Mouse (Mus musculus): Measurements from ENCODE around the gene Plb1.

Plb1 gene

GRCm38 (mm10) chr5:32392281-32392680 is 159.8 kb downstream of the Plb1 start:
- DNase-seq (ENCODE audit: low spot score in 2 of 2): no peak

- DNase-seq (ENCODE audit: low spot score in 2 of 2): no peak
Measured at GRCm38 (mm10) chr5:32394586-32394985, 162.1 kb downstream of the Plb1 start.

GRCm38 (mm10) chr5:32395101-32395892 is 162.8 kb downstream of the Plb1 start:
- no peak for DNase-seq (ENCODE audit: low spot score in 2 of 2)

GRCm38 (mm10) chr5:32397719-32398118 is 165.2 kb downstream of the Plb1 start:
- DNase-seq (ENCODE audit: low spot score in 2 of 2): no peak

GRCm38 (mm10) chr5:32400926-32401325 is 168.4 kb downstream of the Plb1 start:
- no peak for DNase-seq (ENCODE audit: low spot score in 2 of 2)

GRCm38 (mm10) chr5:32403082-32403953 is 170.8 kb downstream of the Plb1 start:
- no peak for DNase-seq (ENCODE audit: low spot score in 2 of 2)

- no peak for DNase-seq (ENCODE audit: low spot score in 2 of 2)
Measured at GRCm38 (mm10) chr5:32405199-32405855, 172.8 kb downstream of the Plb1 start.

GRCm38 (mm10) chr5:32408771-32409170 is 176.3 kb downstream of the Plb1 start:
- DNase-seq (ENCODE audit: low spot score in 2 of 2): no peak

- no peak for DNase-seq (ENCODE audit: low spot score in 2 of 2)
Measured at GRCm38 (mm10) chr5:32409747-32410146, 177.2 kb downstream of the Plb1 start.

GRCm38 (mm10) chr5:32410954-32411688 is 178.6 kb downstream of the Plb1 start:
- DNase-seq (ENCODE audit: low spot score in 2 of 2): no peak

GRCm38 (mm10) chr5:32412186-32412950 is 179.9 kb downstream of the Plb1 start:
- no peak for DNase-seq (ENCODE audit: low spot score in 2 of 2)

GRCm38 (mm10) chr5:32413083-32413482 is 180.6 kb downstream of the Plb1 start:
- DNase-seq (ENCODE audit: low spot score in 2 of 2): no peak

GRCm38 (mm10) chr5:32413569-32413968 is 181.1 kb downstream of the Plb1 start:
- DNase-seq (ENCODE audit: low spot score in 2 of 2): no peak

- no peak for DNase-seq (ENCODE audit: low spot score in 2 of 2)
Measured at GRCm38 (mm10) chr5:32414461-32414985, 182.0 kb downstream of the Plb1 start.

GRCm38 (mm10) chr5:32415554-32415953 is 183.0 kb downstream of the Plb1 start:
- DNase-seq (ENCODE audit: low spot score in 2 of 2): no peak

Measured in urinary bladder, adult 18-20 months (tissue).